Mouse (Mus musculus) adrenal gland, adult 18-20 months (tissue): ENCODE results near the gene Slc41a2. TPM values are rescaled to one million over a fixed set of nuclear protein-coding genes. Genes with fewer than 3 reads are reported as not detected.
"Not testable (repeated sequence)": the region's sequence is repeated elsewhere in the genome, so short reads cannot be mapped to it uniquely, and the experiment has no call there.

ENCODE experiments used
- DNase-seq, 2 experiments: peaks; one replicate each; pipeline ENCODE4 v3.0.0; 2021 to 2022; ENCODE audit warnings: low spot score in 2 of 2
- total RNA-seq, 2 experiments: library from RNA; stranded (reverse); gene quantifications; 1 replicate in 1 of 2; 2 replicates in 1 of 2; pipeline ENCODE4 v1.2.3; 2021

Slc41a2 gene
- total RNA-seq, 2 experiments from 2014 or later = 8.3 to 9.6 TPM

GRCm38 (mm10) chr10:83353680-83354332 lies 16.1 kb upstream of the Slc41a2 start:
- no peak for DNase-seq

GRCm38 (mm10) chr10:83351779-83352178 lies 14.1 kb upstream of the Slc41a2 start:
- DNase-seq = not testable (repeated sequence)

- DNase-seq = no peak
These were observed 13.0 kb upstream of the Slc41a2 start for GRCm38 (mm10) chr10:83350689-83351088.

GRCm38 (mm10) chr10:83347494-83347893 lies 9.8 kb upstream of the Slc41a2 start:
- no peak for DNase-seq

GRCm38 (mm10) chr10:83346359-83346736 lies 8.7 kb upstream of the Slc41a2 start:
- DNase-seq = no peak

GRCm38 (mm10) chr10:83345693-83346358 lies 8.1 kb upstream of the Slc41a2 start:
- no peak for DNase-seq

GRCm38 (mm10) chr10:83343828-83344685 lies 6.4 kb upstream of the Slc41a2 start:
- no peak for DNase-seq

GRCm38 (mm10) chr10:83343171-83343570 lies 5.5 kb upstream of the Slc41a2 start:
- peak; percentile 34 to 35 for DNase-seq

- no peak for DNase-seq
These were observed 3.5 kb upstream of the Slc41a2 start for GRCm38 (mm10) chr10:83341226-83341625.

- no peak for DNase-seq
These were observed 403 bp upstream of the Slc41a2 start for GRCm38 (mm10) chr10:83337971-83338598.

GRCm38 (mm10) chr10:83336336-83336735 lies 1.3 kb downstream of the Slc41a2 start:
- no peak for DNase-seq

- no peak for DNase-seq
These were observed 5.1 kb downstream of the Slc41a2 start for GRCm38 (mm10) chr10:83332581-83332980.

GRCm38 (mm10) chr10:83331811-83332210 lies 5.9 kb downstream of the Slc41a2 start:
- DNase-seq = no peak

- no peak for DNase-seq
These were observed 7.3 kb downstream of the Slc41a2 start for GRCm38 (mm10) chr10:83330336-83330735.

GRCm38 (mm10) chr10:83328791-83329190 lies 8.9 kb downstream of the Slc41a2 start:
- DNase-seq = no peak

GRCm38 (mm10) chr10:83326648-83327285 lies 10.9 kb downstream of the Slc41a2 start:
- DNase-seq = no peak

- DNase-seq = no peak
These were observed 11.8 kb downstream of the Slc41a2 start for GRCm38 (mm10) chr10:83325903-83326302.

GRCm38 (mm10) chr10:83324871-83325270 lies 12.8 kb downstream of the Slc41a2 start:
- no peak for DNase-seq

GRCm38 (mm10) chr10:83322551-83323100 lies 15.1 kb downstream of the Slc41a2 start:
- no peak for DNase-seq

- no peak for DNase-seq
These were observed 16.2 kb downstream of the Slc41a2 start for GRCm38 (mm10) chr10:83321528-83321927.

- no peak for DNase-seq
These were observed 16.8 kb downstream of the Slc41a2 start for GRCm38 (mm10) chr10:83320870-83321269.
